22 mouse cellular contexts compared by ENCODE assay signal in genomic region chr15:36405446-36405845, GRCm38 (mm10).
DNase-seq lines count a peak whose midpoint lies in the region; ATAC-seq and TF ChIP-seq lines count a peak whose summit lies in the region.
"Had no signal": no experiment of that assay in that cellular context is flagged by ENCODE, and none has a peak within 500 bp of the region (broad histone marks: within the 10 kb centered on the region; RNA-seq: fewer than 3 reads in every experiment).

No protein-coding gene starts in this region.

- 66% methylated on average over 3 of the region's 3 CpGs for WGBS in embryonic facial prominence, embryonic 15.5 days
- 69% methylated on average over 3 of the region's 3 CpGs for WGBS in embryonic facial prominence, embryonic 10.5 days
- 74% methylated on average over 3 of the region's 3 CpGs for WGBS in heart, adult 2 months
- WGBS in heart, embryonic 10.5 days: 66% methylated on average over 3 of the region's 3 CpGs

- H3K36me3 ChIP-seq in embryonic facial prominence, embryonic 15.5 days: no peaks in the 10 kb centered on the region
- no peaks in the 10 kb centered on the region for H3K36me3 ChIP-seq in embryonic facial prominence, embryonic 10.5 days (replicated peaks)
- H3K36me3 ChIP-seq in heart, adult 2 months (ENCODE audit: control insufficient read depth, insufficient read depth, low read length): no peaks in the 10 kb centered on the region
- no peaks in the 10 kb centered on the region for H3K36me3 ChIP-seq in heart, embryonic 10.5 days
- no peaks in the 10 kb centered on the region for H3K36me3 ChIP-seq in testis, adult 2 months (ENCODE audit: control insufficient read depth, insufficient read depth, low read length)
- H3K36me3 ChIP-seq: G1E had no signal

- intact Hi-C loops in heart, adult 2 months (cut with DNase I): no loop called here

- TF ChIP-seq EP300 in heart, adult 2 months (IDR thresholded peaks at IDR 0.05; ENCODE audit: insufficient read depth, low read depth, low read length): no peak

- no peak overlapping the region for H3K4me2 ChIP-seq in embryonic facial prominence, embryonic 15.5 days (replicated peaks)

- no peak overlapping the region for H3K27ac ChIP-seq in embryonic facial prominence, embryonic 15.5 days (replicated peaks)
- no peak overlapping the region for H3K27ac ChIP-seq in embryonic facial prominence, embryonic 10.5 days (replicated peaks)
- H3K27ac ChIP-seq in heart, adult 2 months: no peak overlapping the region
- no peak overlapping the region for H3K27ac ChIP-seq in heart, embryonic 10.5 days
- H3K27ac ChIP-seq in testis, adult 2 months (ENCODE audit: control insufficient read depth, insufficient read depth, low read depth, low read length): no peak overlapping the region

- no peak for TF ChIP-seq POLR2A in heart, adult 2 months (IDR thresholded peaks at IDR 0.05; ENCODE audit: insufficient read depth, low read depth, low read length)
- no peak for TF ChIP-seq POLR2A in testis, adult 2 months (IDR thresholded peaks at IDR 0.05; ENCODE audit: control insufficient read depth, low read depth, low read length)

- 0 out of 2 replicates have a peak, but pooled peaks have one; percentile 47 for ATAC-seq in embryonic facial prominence, embryonic 15.5 days (ENCODE audit: insufficient number of reproducible peaks, low FRiP score, low TSS enrichment, low read depth)
- ATAC-seq: activated CD4-positive, CD25-positive, alpha-beta regulatory T cell, adult 4 months; CD4-positive, CD25-positive, alpha-beta regulatory T cell, adult 4 months; Patski had no signal

- no peak for TF ChIP-seq CTCF in heart, adult 2 months (IDR thresholded peaks at IDR 0.05)
- no peak for TF ChIP-seq CTCF in testis, adult 2 months (IDR thresholded peaks at IDR 0.05; ENCODE audit: control insufficient read depth, insufficient read depth, insufficient replicate concordance, low read depth, low read length)

- no peak overlapping the region for H3K9ac ChIP-seq in embryonic facial prominence, embryonic 15.5 days
- H3K9ac ChIP-seq in heart, adult 2 months (ENCODE audit: low read depth, low read length): no peak overlapping the region

- H3K9me3 ChIP-seq in embryonic facial prominence, embryonic 15.5 days (replicated peaks): no peaks in the 10 kb centered on the region
- no peaks in the 10 kb centered on the region for H3K9me3 ChIP-seq in embryonic facial prominence, embryonic 10.5 days
- no peaks in the 10 kb centered on the region for H3K9me3 ChIP-seq in heart, embryonic 10.5 days
- H3K9me3 ChIP-seq: G1E had no signal

- no peaks in the 10 kb centered on the region for H3K79me2 ChIP-seq in heart, adult 2 months (replicated peaks; ENCODE audit: control insufficient read depth, insufficient read depth, low read length)

- no peaks in the 10 kb centered on the region for H3K27me3 ChIP-seq in embryonic facial prominence, embryonic 15.5 days
- no peaks in the 10 kb centered on the region for H3K27me3 ChIP-seq in embryonic facial prominence, embryonic 10.5 days (replicated peaks; ENCODE audit: low read depth, poor library complexity, severe bottlenecking)
- no peaks in the 10 kb centered on the region for H3K27me3 ChIP-seq in heart, adult 2 months (ENCODE audit: control insufficient read depth, insufficient read depth, low read length)
- no peaks in the 10 kb centered on the region for H3K27me3 ChIP-seq in heart, embryonic 10.5 days (ENCODE audit: insufficient read depth, poor library complexity, severe bottlenecking)
- no peaks in the 10 kb centered on the region for H3K27me3 ChIP-seq in testis, adult 2 months (ENCODE audit: control insufficient read depth, insufficient read depth, low read length)
- H3K27me3 ChIP-seq: CH12.LX, Patski had no signal

- peaks cover 8% of the 10 kb centered on the region; the same call in 1 of the 2 replicates for H3K4me1 ChIP-seq in embryonic facial prominence, embryonic 15.5 days
- H3K4me1 ChIP-seq in embryonic facial prominence, embryonic 10.5 days: no peaks in the 10 kb centered on the region
- H3K4me1 ChIP-seq in heart, adult 2 months (ENCODE audit: control insufficient read depth, insufficient read depth, low read length): no peaks in the 10 kb centered on the region
- H3K4me1 ChIP-seq in heart, embryonic 10.5 days: no peaks in the 10 kb centered on the region
- H3K4me1 ChIP-seq in testis, adult 2 months (ENCODE audit: control insufficient read depth, insufficient read depth, low read length): no peaks in the 10 kb centered on the region

- no peak overlapping the region for H3K4me3 ChIP-seq in embryonic facial prominence, embryonic 15.5 days (replicated peaks)
- no peak overlapping the region for H3K4me3 ChIP-seq in embryonic facial prominence, embryonic 10.5 days
- H3K4me3 ChIP-seq in heart, adult 2 months: no peak overlapping the region
- H3K4me3 ChIP-seq in heart, embryonic 10.5 days: no peak overlapping the region
- peak overlapping the region; percentile 17; the same call in 1 of the 2 replicates for H3K4me3 ChIP-seq in testis, adult 2 months (ENCODE audit: control insufficient read depth, low read depth, low read length)

- no peak for DNase-seq in embryonic facial prominence, embryonic 10.5 days (ENCODE audit: low spot score)
- peak; percentile 78 for DNase-seq in heart, adult 11 months
- DNase-seq in heart, adult 2 months: no peak
- DNase-seq in heart, embryonic 10.5 days (ENCODE audit: low spot score): peak; percentile 53
- no peak for DNase-seq in heart, adult 9 months (ENCODE audit: low spot score in 2 of 2)
- no peak for DNase-seq in testis, postnatal 14 days (ENCODE audit: low spot score)
- DNase-seq: adrenal gland, adult 2 months; adrenal gland, adult 8-10 months; adrenal gland, postnatal 10 days; adrenal gland, postnatal 14 days; adrenal gland, postnatal 25 days; adrenal gland, postnatal 36 days; B cell, adult 2 months; cerebellum, adult 11 months; cerebellum, adult 11-12 months had no signal

Comparison
In these comparisons a context has a peak if more than half of its experiments do, and no peak if none do; other contexts are left out.
1. DNase-seq: peak in heart, adult 11 months (single experiment) and heart, embryonic 10.5 days (single experiment); none in embryonic facial prominence, embryonic 10.5 days (single experiment), heart, adult 2 months (0 of 2), heart, adult 9 months (0 of 2) and testis, postnatal 14 days (single experiment).